Mouse (Mus musculus) E14TG2a.4 (cell line): ENCODE results near the gene Gadd45b.

ENCODE experiments used
- H3K27me3 ChIP-seq: 2 replicates; pipeline ENCODE4 v1.6.1; 2014; ENCODE audit warnings: low read length, control low read depth; ENCODE audit not compliant: insufficient read depth
- H3K36me3 ChIP-seq: 2 replicates; pipeline ENCODE4 v1.6.1; 2014; ENCODE audit warnings: low read length, control low read depth; ENCODE audit not compliant: insufficient read depth
- H3K4me1 ChIP-seq: replicated peaks from 2 replicates; pipeline ENCODE4 v1.6.1; 2014; ENCODE audit warnings: low read depth, low read length, control low read depth
- H3K4me3 ChIP-seq: replicated peaks from 2 replicates; pipeline ENCODE4 v1.5.1; 2014; ENCODE audit warnings: mild to moderate bottlenecking, low read length
- H3K9me3 ChIP-seq: 2 replicates; pipeline ENCODE4 v1.6.1; 2014; ENCODE audit warnings: low read length, control low read depth
- CTCF ChIP-seq: conservative IDR thresholded peaks from 2 replicates; pipeline ENCODE4 v1.5.1; 2014; ENCODE audit warnings: low read length
- NANOG ChIP-seq: IDR thresholded peaks from 2 replicates; pipeline ENCODE4 v1.6.1; 2014; ENCODE audit warnings: borderline replicate concordance, low read length, mixed read lengths
- POU5F1 ChIP-seq: IDR thresholded peaks from 2 replicates; pipeline ENCODE4 v1.6.1; 2014; ENCODE audit warnings: low read length, borderline replicate concordance

Gadd45b gene

GRCm38 (mm10) chr10:80962585-80962984 lies 32.7 kb downstream of the Gadd45b start:
- TF ChIP-seq CTCF (no peak), NANOG (no peak), POU5F1 (no peak)
- Histone ChIP-seq H3K36me3 (no peaks in the 10 kb centered on the region), H3K27me3 (no peaks in the 10 kb centered on the region), H3K4me3 (0 out of 2 replicates have a peak overlapping the region, but pooled peaks have one; percentile 17), H3K9me3 (no peaks in the 10 kb centered on the region), H3K4me1 (peaks cover 84% of the 10 kb centered on the region)

GRCm38 (mm10) chr10:80963031-80963975 lies 33.4 kb downstream of the Gadd45b start:
- peaks cover 85% of the 10 kb centered on the region for H3K4me1 ChIP-seq
- no peak overlapping the region for H3K4me3 ChIP-seq
- no peaks in the 10 kb centered on the region for H3K36me3 ChIP-seq
- TF ChIP-seq NANOG (no peak), CTCF (no peak), POU5F1 (no peak)
- no peaks in the 10 kb centered on the region for H3K9me3 ChIP-seq
- H3K27me3 ChIP-seq, result no peaks in the 10 kb centered on the region

- Histone ChIP-seq H3K9me3 (no peaks in the 10 kb centered on the region), H3K4me3 (peak overlapping the region; percentile 7; the same call in 1 of the 2 replicates), H3K4me1 (peaks cover 69% of the 10 kb centered on the region), H3K36me3 (no peaks in the 10 kb centered on the region), H3K27me3 (no peaks in the 10 kb centered on the region)
- no peak for TF ChIP-seq NANOG
- TF ChIP-seq POU5F1, result no peak
- no peak for TF ChIP-seq CTCF
Observed at GRCm38 (mm10) chr10:80966296-80966695, 36.4 kb downstream of the Gadd45b start.

DNA sequence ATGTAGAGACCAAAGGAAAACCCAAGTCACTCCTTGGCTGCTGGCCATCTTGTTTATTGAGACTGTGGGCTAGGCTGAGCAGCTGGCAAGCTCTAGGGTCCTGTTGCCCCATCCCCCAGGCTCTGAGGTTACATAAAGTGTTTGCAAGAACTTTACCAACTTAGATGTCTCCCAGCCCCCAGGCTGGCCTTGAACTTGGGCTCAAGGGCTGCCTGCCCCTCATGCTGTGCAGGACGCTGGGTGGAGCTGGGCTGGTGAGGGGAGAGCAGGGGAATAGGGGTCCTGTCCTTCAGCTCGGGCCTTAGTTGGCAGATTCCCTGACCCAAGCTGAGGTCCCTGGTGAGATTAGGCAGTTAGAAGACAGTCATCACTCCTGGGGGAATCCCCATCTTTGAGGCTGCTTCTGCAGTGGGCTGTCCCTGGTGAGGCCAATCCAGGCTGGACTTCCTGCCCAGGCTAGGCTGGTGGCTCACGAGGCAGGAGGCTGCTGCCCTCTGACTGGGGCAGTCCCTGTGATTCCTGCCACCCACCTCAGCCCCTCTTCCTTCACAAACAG lies 37.3 kb downstream of the Gadd45b start:
- Histone ChIP-seq H3K36me3 (no peaks in the 10 kb centered on the region), H3K4me1 (peaks cover 71% of the 10 kb centered on the region), H3K4me3 (no peak overlapping the region), H3K9me3 (no peaks in the 10 kb centered on the region), H3K27me3 (no peaks in the 10 kb centered on the region)
- TF ChIP-seq NANOG (no peak), CTCF (no peak), POU5F1 (no peak)

DNA sequence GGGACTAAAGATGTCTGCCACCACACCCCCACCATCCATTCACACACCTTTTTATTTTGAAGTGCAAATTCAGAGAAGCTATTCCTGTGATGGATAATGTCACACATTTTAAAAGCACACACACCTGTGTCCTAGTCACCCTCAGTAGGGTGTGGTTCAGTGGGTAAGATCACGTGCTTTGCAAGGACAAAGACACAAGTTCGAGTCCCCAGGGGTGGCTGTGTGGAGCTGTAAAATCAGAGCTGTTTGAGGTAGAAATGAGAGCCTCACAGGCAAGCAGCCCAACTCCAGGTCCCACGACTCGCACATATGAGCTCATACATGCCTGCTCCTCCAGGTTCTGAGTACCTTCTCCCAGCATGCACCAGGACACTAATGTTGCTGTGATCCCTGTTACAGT lies 38.2 kb downstream of the Gadd45b start:
- Histone ChIP-seq H3K4me1 (peaks cover 69% of the 10 kb centered on the region), H3K9me3 (no peaks in the 10 kb centered on the region), H3K27me3 (no peaks in the 10 kb centered on the region), H3K4me3 (no peak overlapping the region), H3K36me3 (no peaks in the 10 kb centered on the region)
- no peak for TF ChIP-seq NANOG

DNA sequence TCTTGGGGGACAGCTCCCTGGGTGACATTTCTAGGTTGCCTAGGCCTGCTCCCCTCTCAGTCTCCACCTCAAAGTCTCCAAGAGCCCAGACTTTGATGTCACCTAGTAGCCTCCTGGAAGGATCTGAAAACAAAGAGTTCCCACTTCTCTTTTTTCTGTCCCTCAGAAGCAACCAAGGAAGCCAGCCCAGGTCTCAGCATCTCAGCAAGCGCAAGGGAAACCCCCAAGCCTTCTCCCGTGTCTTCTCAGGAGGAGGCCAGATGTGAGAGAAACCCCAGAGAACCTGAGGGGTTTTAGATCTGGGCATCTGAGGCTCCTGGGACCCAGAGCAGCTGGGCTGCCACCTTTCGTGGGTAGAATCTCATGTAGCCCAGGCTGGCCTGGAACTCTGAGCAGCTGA lies 39.4 kb downstream of the Gadd45b start:
- H3K4me3 ChIP-seq, result no peak overlapping the region
- H3K9me3 ChIP-seq, result no peaks in the 10 kb centered on the region
- H3K36me3 ChIP-seq, result no peaks in the 10 kb centered on the region
- peaks cover 58% of the 10 kb centered on the region for H3K4me1 ChIP-seq
- TF ChIP-seq CTCF (no peak), NANOG (no peak), POU5F1 (no peak)
- H3K27me3 ChIP-seq, result no peaks in the 10 kb centered on the region

GRCm38 (mm10) chr10:80970159-80970558 lies 40.3 kb downstream of the Gadd45b start:
- Histone ChIP-seq H3K27me3 (no peaks in the 10 kb centered on the region), H3K9me3 (peaks cover 3% of the 10 kb centered on the region), H3K36me3 (no peaks in the 10 kb centered on the region), H3K4me3 (no peak overlapping the region), H3K4me1 (peaks cover 50% of the 10 kb centered on the region)
- no peak for TF ChIP-seq POU5F1
- TF ChIP-seq NANOG, result no peak
- no peak for TF ChIP-seq CTCF

- Histone ChIP-seq H3K9me3 (peaks cover 10% of the 10 kb centered on the region), H3K4me1 (peaks cover 40% of the 10 kb centered on the region), H3K27me3 (no peaks in the 10 kb centered on the region), H3K4me3 (no peak overlapping the region), H3K36me3 (no peaks in the 10 kb centered on the region)
- TF ChIP-seq NANOG (no peak), CTCF (no peak), POU5F1 (no peak)
Observed at GRCm38 (mm10) chr10:80971533-80971932, 41.7 kb downstream of the Gadd45b start.
